Mouse (Mus musculus) hindbrain, embryonic 15.5 days (tissue): ENCODE measurements around the gene Cfap97d2. TPM values are rescaled to one million over a fixed set of nuclear protein-coding genes. Genes with fewer than 3 reads are reported as not detected.

ENCODE experiments used
- ATAC-seq: fragments of 200-750 bp; cut with Nextera tagmentation; 2 replicates; pipeline ENCODE4 v1.8.0; 2017; ENCODE audit warnings: low read depth, moderate number of reproducible peaks, moderate TSS enrichment; ENCODE audit not compliant: low FRiP score
- H3K27ac ChIP-seq: fragments of 300-500 bp; sonication (generic); replicated peaks from 2 replicates; pipeline ENCODE4 v1.5.1; 2015; ENCODE audit warnings: mild to moderate bottlenecking, inconsistent platforms
- H3K27me3 ChIP-seq: fragments of 300-500 bp; sonication (generic); 2 replicates; pipeline ENCODE4 v1.6.1; 2015; ENCODE audit warnings: control low read depth, inconsistent platforms
- H3K36me3 ChIP-seq: fragments of 300-500 bp; sonication (generic); 2 replicates; pipeline ENCODE4 v1.6.1; 2015; ENCODE audit warnings: control low read depth, inconsistent platforms
- H3K4me1 ChIP-seq: fragments of 300-500 bp; sonication (generic); replicated peaks from 2 replicates; pipeline ENCODE4 v1.6.1; 2015; ENCODE audit warnings: control low read depth, inconsistent platforms
- H3K4me2 ChIP-seq: fragments of 300-500 bp; sonication (generic); 2 replicates; pipeline ENCODE4 v1.6.1; 2015; ENCODE audit warnings: moderate library complexity, mild to moderate bottlenecking, inconsistent platforms
- H3K4me3 ChIP-seq: fragments of 300-500 bp; sonication (generic); 2 replicates; pipeline ENCODE4 v1.5.1; 2015; ENCODE audit warnings: mild to moderate bottlenecking, inconsistent platforms
- H3K9ac ChIP-seq: fragments of 300-500 bp; sonication (generic); 2 replicates; pipeline ENCODE4 v1.6.1; 2015; ENCODE audit warnings: inconsistent platforms
- H3K9me3 ChIP-seq: fragments of 300-500 bp; sonication (generic); 2 replicates; pipeline ENCODE4 v1.6.1; 2016; ENCODE audit warnings: control low read depth, inconsistent platforms
- WGBS: fragments of 180-500 bp; shearing (Covaris S2); methylation state at CpG from one replicate; pipeline ENCODE4 v1.1.7; 2015; 5-methylcytosine and 5-hydroxymethylcytosine counted together
- polyA plus RNA-seq: library from polyadenylated mRNA; unstranded; fragments of >200 nt; fragmentation: Nextera tagmentation; extraction: Ambion mirVana; gene quantifications from 2 replicates; pipeline ENCODE4 v1.2.1, GENCODE M21; 2015

Gene Cfap97d2
- polyA plus RNA-seq, 1 experiment from 2014 or later = 1.3 TPM

- H3K27me3 ChIP-seq = no peaks in the 10 kb centered on the region
- WGBS = 92% methylated on average over 5 of the region's 5 CpGs
- H3K27ac ChIP-seq = no peak overlapping the region
These were observed 16.4 kb upstream of the Cfap97d2 start for GRCm38 (mm10) chr8:13689331-13689730.

GRCm38 (mm10) chr8:13692302-13693066 is 13.2 kb upstream of the Cfap97d2 start:
- no peak overlapping the region for H3K9ac ChIP-seq
- H3K4me1 ChIP-seq = peaks cover 24% of the 10 kb centered on the region
- no peaks in the 10 kb centered on the region for H3K27me3 ChIP-seq
- H3K27ac ChIP-seq = peak overlapping the region; percentile 59
- H3K9me3 ChIP-seq = no peaks in the 10 kb centered on the region
- 27% methylated on average over 10 of the region's 10 CpGs for WGBS
- H3K4me2 ChIP-seq = no peak overlapping the region
- H3K36me3 ChIP-seq = no peaks in the 10 kb centered on the region
- ATAC-seq = peak; percentile 76
- no peak overlapping the region for H3K4me3 ChIP-seq

More at GRCm38 (mm10) chr8:13689331-13689730, 16.4 kb upstream of the Cfap97d2 start:
- peaks cover 24% of the 10 kb centered on the region for H3K4me1 ChIP-seq
- no peaks in the 10 kb centered on the region for H3K36me3 ChIP-seq
- H3K9me3 ChIP-seq = no peaks in the 10 kb centered on the region
- no peak for ATAC-seq
- no peak overlapping the region for H3K4me3 ChIP-seq
- H3K9ac ChIP-seq = no peak overlapping the region
- no peak overlapping the region for H3K4me2 ChIP-seq

GRCm38 (mm10) chr8:13694735-13695134 is 11.0 kb upstream of the Cfap97d2 start:
- H3K4me3 ChIP-seq = no peak overlapping the region
- H3K36me3 ChIP-seq = no peaks in the 10 kb centered on the region
- H3K4me1 ChIP-seq = peaks cover 16% of the 10 kb centered on the region
- no peak overlapping the region for H3K27ac ChIP-seq
- H3K9ac ChIP-seq = no peak overlapping the region
- 57% methylated on average over 12 of the region's 12 CpGs for WGBS
- no peak overlapping the region for H3K4me2 ChIP-seq
- no peaks in the 10 kb centered on the region for H3K9me3 ChIP-seq
- no peaks in the 10 kb centered on the region for H3K27me3 ChIP-seq
- ATAC-seq = no peak

GRCm38 (mm10) chr8:13695203-13695867 is 10.4 kb upstream of the Cfap97d2 start:
- Histone ChIP-seq H3K9ac (no peak overlapping the region), H3K27ac (no peak overlapping the region), H3K4me2 (no peak overlapping the region), H3K4me1 (peaks cover 16% of the 10 kb centered on the region), H3K4me3 (no peak overlapping the region), H3K27me3 (no peaks in the 10 kb centered on the region), H3K9me3 (no peaks in the 10 kb centered on the region), H3K36me3 (no peaks in the 10 kb centered on the region)
- ATAC-seq = no peak
- WGBS = 96% methylated on average over 10 of the region's 10 CpGs

GRCm38 (mm10) chr8:13696157-13696556 is 9.5 kb upstream of the Cfap97d2 start:
- no peak overlapping the region for H3K9ac ChIP-seq
- no peak overlapping the region for H3K4me2 ChIP-seq
- no peaks in the 10 kb centered on the region for H3K9me3 ChIP-seq
- H3K27ac ChIP-seq = no peak overlapping the region
- H3K4me3 ChIP-seq = no peak overlapping the region
- H3K27me3 ChIP-seq = no peaks in the 10 kb centered on the region
- no peak for ATAC-seq
- peaks cover 16% of the 10 kb centered on the region for H3K4me1 ChIP-seq
- 85% methylated on average over 4 of the region's 4 CpGs for WGBS
- no peaks in the 10 kb centered on the region for H3K36me3 ChIP-seq

GRCm38 (mm10) chr8:13697196-13697595 is 8.5 kb upstream of the Cfap97d2 start:
- no peak overlapping the region for H3K4me3 ChIP-seq

GRCm38 (mm10) chr8:13697681-13698080 is 8.0 kb upstream of the Cfap97d2 start:
- Histone ChIP-seq H3K4me2 (no peak overlapping the region), H3K27ac (no peak overlapping the region), H3K36me3 (no peaks in the 10 kb centered on the region), H3K9ac (no peak overlapping the region), H3K9me3 (no peaks in the 10 kb centered on the region), H3K4me3 (no peak overlapping the region), H3K4me1 (peaks cover 6% of the 10 kb centered on the region; the same call in 1 of the 2 replicates), H3K27me3 (no peaks in the 10 kb centered on the region)
- ATAC-seq = no peak
- WGBS = 78% methylated on average over 8 of the region's 8 CpGs

More at GRCm38 (mm10) chr8:13697196-13697595, 8.5 kb upstream of the Cfap97d2 start:
- H3K9me3 ChIP-seq = no peaks in the 10 kb centered on the region
- ATAC-seq = no peak
- no peaks in the 10 kb centered on the region for H3K36me3 ChIP-seq
- 84% methylated on average over 8 of the region's 8 CpGs for WGBS
- H3K4me2 ChIP-seq = no peak overlapping the region
- H3K9ac ChIP-seq = no peak overlapping the region
- no peak overlapping the region for H3K27ac ChIP-seq
- no peaks in the 10 kb centered on the region for H3K27me3 ChIP-seq
- peaks cover 11% of the 10 kb centered on the region for H3K4me1 ChIP-seq

GRCm38 (mm10) chr8:13698281-13698680 is 7.4 kb upstream of the Cfap97d2 start:
- 0 out of 2 replicates have a peak, but pooled peaks cover 2% of the 10 kb centered on the region for H3K4me1 ChIP-seq
- H3K36me3 ChIP-seq = no peaks in the 10 kb centered on the region
- no peak overlapping the region for H3K27ac ChIP-seq
- no peak overlapping the region for H3K9ac ChIP-seq
- ATAC-seq = no peak
- H3K4me2 ChIP-seq = no peak overlapping the region
- no peak overlapping the region for H3K4me3 ChIP-seq
- H3K27me3 ChIP-seq = no peaks in the 10 kb centered on the region
- no peaks in the 10 kb centered on the region for H3K9me3 ChIP-seq
- WGBS = 79% methylated on average over 3 of the region's 3 CpGs

GRCm38 (mm10) chr8:13699323-13699949 is 6.3 kb upstream of the Cfap97d2 start:
- Histone ChIP-seq H3K9ac (no peak overlapping the region), H3K27me3 (no peaks in the 10 kb centered on the region), H3K36me3 (no peaks in the 10 kb centered on the region), H3K4me2 (no peak overlapping the region), H3K27ac (no peak overlapping the region), H3K9me3 (no peaks in the 10 kb centered on the region), H3K4me3 (no peak overlapping the region), H3K4me1 (no peaks in the 10 kb centered on the region)
- no peak for ATAC-seq
- 75% methylated on average over 5 of the region's 5 CpGs for WGBS

- H3K4me1 ChIP-seq = peaks cover 9% of the 10 kb centered on the region
- H3K9ac ChIP-seq = no peak overlapping the region
- ATAC-seq = no peak
- no peaks in the 10 kb centered on the region for H3K27me3 ChIP-seq
- H3K4me3 ChIP-seq = no peak overlapping the region
- WGBS = 62% methylated on average over 4 of the region's 4 CpGs
- no peak overlapping the region for H3K27ac ChIP-seq
- H3K36me3 ChIP-seq = no peaks in the 10 kb centered on the region
- no peak overlapping the region for H3K4me2 ChIP-seq
- H3K9me3 ChIP-seq = no peaks in the 10 kb centered on the region
These were observed 2.9 kb upstream of the Cfap97d2 start for GRCm38 (mm10) chr8:13702755-13703154.

GRCm38 (mm10) chr8:13703756-13704155 is 1.9 kb upstream of the Cfap97d2 start:
- Histone ChIP-seq H3K27me3 (no peaks in the 10 kb centered on the region), H3K9ac (no peak overlapping the region), H3K4me2 (no peak overlapping the region), H3K9me3 (no peaks in the 10 kb centered on the region), H3K27ac (no peak overlapping the region), H3K36me3 (no peaks in the 10 kb centered on the region), H3K4me3 (no peak overlapping the region), H3K4me1 (peaks cover 9% of the 10 kb centered on the region)
- 95% methylated on average over 6 of the region's 6 CpGs for WGBS
- ATAC-seq = no peak

- 88% methylated on average over 4 of the region's 4 CpGs for WGBS
- no peak for ATAC-seq
- no peaks in the 10 kb centered on the region for H3K36me3 ChIP-seq
These were observed 1.4 kb upstream of the Cfap97d2 start for GRCm38 (mm10) chr8:13704301-13704700.

More at GRCm38 (mm10) chr8:13704301-13704700, 1.4 kb upstream of the Cfap97d2 start:
- Histone ChIP-seq H3K9ac (no peak overlapping the region), H3K27me3 (no peaks in the 10 kb centered on the region), H3K27ac (no peak overlapping the region), H3K4me1 (peaks cover 9% of the 10 kb centered on the region), H3K4me3 (no peak overlapping the region), H3K4me2 (no peak overlapping the region), H3K9me3 (no peaks in the 10 kb centered on the region)
